Mouse (Mus musculus) bone marrow macrophage, adult 2 months (primary cell): ENCODE measurements at regions not wholly inside any gene's neighbourhood (a gene's known extent, or its start where the extent isn't known, plus 50 kb on each side); places are given as distances from the start of the nearest gene placed in this dataset.

Experiments
- CTCF ChIP-seq: IDR thresholded peaks from 2 replicates; pipeline ENCODE4 v1.5.1; 2012; ENCODE audit warnings: low read depth, mild to moderate bottlenecking, low read length, moderate library complexity
- POLR2A ChIP-seq: IDR thresholded peaks from 2 replicates; pipeline ENCODE4 v1.6.1; 2012; ENCODE audit warnings: mild to moderate bottlenecking, low read depth, low read length, borderline replicate concordance

GRCm38 (mm10) chr9:84266974-84267373, 342.0 kb downstream of the Bckdhb start:
- TF ChIP-seq CTCF (no peak), POLR2A (no peak)
